Mouse (Mus musculus) CH12.LX (cell line): ENCODE results near the gene Ice2.
A peak's percentile ranks its signal among the peaks of the same experiment; 100 is the strongest.

ENCODE experiments used
- CTCF ChIP-seq, 2 experiments: IDR thresholded peaks in 1 of 2; conservative IDR thresholded peaks in 1 of 2; 2 replicates each; pipeline ENCODE4 v1.5.1; 2011 to 2012; ENCODE audit warnings: low read depth in 2 of 2, low read length in 2 of 2, improper control_type of control experiment in 1 of 2, inconsistent platforms in 1 of 2, mild to moderate bottlenecking in 1 of 2, moderate library complexity in 1 of 2
- EP300 ChIP-seq: IDR thresholded peaks from 2 replicates; pipeline ENCODE4 v1.6.1; 2011; ENCODE audit warnings: low read length, improper control_type of control experiment
- ETS1 ChIP-seq: conservative IDR thresholded peaks from 2 replicates; pipeline ENCODE4 v1.6.1; 2012; ENCODE audit warnings: low read depth, mild to moderate bottlenecking, inconsistent platforms, low read length, improper control_type of control experiment, moderate library complexity
- MXI1 ChIP-seq: IDR thresholded peaks from 2 replicates; pipeline ENCODE4 v1.6.1; 2011; ENCODE audit warnings: mild to moderate bottlenecking, low read depth, low read length, improper control_type of control experiment
- POLR2A ChIP-seq: IDR thresholded peaks from 2 replicates; pipeline ENCODE4 v1.6.1; 2011; ENCODE audit warnings: low read depth, mild to moderate bottlenecking, improper control_type of control experiment, low read length
- SMC3 ChIP-seq: IDR thresholded peaks from 2 replicates; pipeline ENCODE4 v1.6.1; 2011; ENCODE audit warnings: low read depth, low read length, improper control_type of control experiment
- USF1 ChIP-seq: IDR thresholded peaks from 2 replicates; pipeline ENCODE4 v1.6.1; 2014; ENCODE audit warnings: low read depth, mild to moderate bottlenecking, inconsistent platforms, low read length, improper control_type of control experiment
- ZNF384 ChIP-seq: IDR thresholded peaks from 2 replicates; pipeline ENCODE4 v1.6.1; 2012; ENCODE audit warnings: low read depth, low read length, improper control_type of control experiment, inconsistent platforms

- TF ChIP-seq CTCF (conservative IDR thresholded peaks at IDR 0.05 in 1 of 2, IDR thresholded peaks at IDR 0.05 in 1 of 2; ENCODE audit: low read depth in 2 of 2, low read length in 2 of 2) (no peak), MXI1 (no peak), POLR2A (no peak), EP300 (peak; percentile 74), ETS1 (0 out of 2 replicates have a peak, but pooled peaks have one; percentile 22), SMC3 (no peak), USF1 (no peak), ZNF384 (no peak)
These were observed 60.3 kb downstream of the Ice2 start for GRCm38 (mm10) chr9:69457747-69458625.
